ENCODE assay signal across 7 mouse cellular contexts in the genomic region with DNA sequence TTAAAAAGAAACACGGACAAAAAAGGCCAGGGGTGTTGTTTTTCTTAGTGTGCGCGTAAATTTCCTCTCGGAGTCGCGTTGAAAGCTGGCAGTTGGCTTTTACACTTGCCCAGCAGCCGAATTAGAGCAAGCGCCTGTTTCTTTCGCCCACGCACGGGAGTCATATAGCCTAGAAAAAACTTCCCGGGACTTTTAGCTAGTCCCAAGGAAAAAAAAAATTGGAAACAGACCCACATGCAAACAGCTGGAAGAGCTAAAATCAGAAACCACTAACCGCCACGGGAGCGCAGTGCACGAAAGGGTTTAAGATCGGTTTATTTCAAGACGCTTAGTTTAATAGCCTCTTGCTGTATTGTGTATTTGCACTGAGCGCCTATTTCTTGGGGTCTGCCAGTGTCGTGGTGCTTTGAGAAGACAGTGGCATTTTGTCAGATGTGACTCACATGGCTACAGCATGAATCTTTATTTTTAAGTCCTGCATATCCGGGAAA. TPM values are rescaled to one million over a fixed set of nuclear protein-coding genes. Genes with fewer than 3 reads are reported as not detected.
DNase-seq lines count a peak whose midpoint lies in the region; ATAC-seq and TF ChIP-seq lines count a peak whose summit lies in the region.

No protein-coding gene starts in this region.

- peak overlapping the region; percentile 96 for H3K4me2 ChIP-seq in forebrain, embryonic 15.5 days (replicated peaks)
- peak overlapping the region; percentile 62 for H3K4me2 ChIP-seq in intestine, embryonic 14.5 days (ENCODE audit: low read length)
- peak overlapping the region; percentile 99 for H3K4me2 ChIP-seq in liver, postnatal 0 days (ENCODE audit: low read depth, low read length)
- H3K4me2 ChIP-seq in stomach, embryonic 16.5 days (ENCODE audit: low read depth, low read length): peak overlapping the region; percentile 77

- ATAC-seq in forebrain, embryonic 15.5 days (replicated peaks): no peak
- ATAC-seq in intestine, embryonic 14.5 days (replicated peaks; ENCODE audit: low FRiP score, low TSS enrichment, low read depth): no peak
- ATAC-seq in liver, postnatal 0 days: no peak
- ATAC-seq in stomach, embryonic 16.5 days (ENCODE audit: insufficient read depth, low FRiP score): no peak

- 5% methylated on average over 21 of the region's 21 CpGs for WGBS in forebrain, embryonic 15.5 days
- WGBS in intestine, embryonic 14.5 days: 4% methylated on average over 21 of the region's 21 CpGs
- 7% methylated on average over 21 of the region's 21 CpGs for WGBS in liver, postnatal 0 days (ENCODE audit: insufficient replicate concordance)
- WGBS in stomach, embryonic 16.5 days: 2% methylated on average over 21 of the region's 21 CpGs

- peaks cover 15% of the 10 kb centered on the region; the same call in 1 of the 2 replicates for H3K4me1 ChIP-seq in forebrain, embryonic 15.5 days
- H3K4me1 ChIP-seq in intestine, embryonic 14.5 days (replicated peaks; ENCODE audit: control insufficient read depth, insufficient read depth, low read length): 0 out of 2 replicates have a peak, but pooled peaks cover 5% of the 10 kb centered on the region
- peaks cover 21% of the 10 kb centered on the region for H3K4me1 ChIP-seq in liver, postnatal 0 days (ENCODE audit: insufficient read depth)
- H3K4me1 ChIP-seq in stomach, embryonic 16.5 days (ENCODE audit: control insufficient read depth, insufficient read depth, low read length): no peaks in the 10 kb centered on the region

- H3K27ac ChIP-seq in forebrain, embryonic 15.5 days (replicated peaks): no peak overlapping the region
- H3K27ac ChIP-seq in intestine, embryonic 14.5 days (ENCODE audit: low read depth): peak overlapping the region; percentile 67; the same call in 1 of the 2 replicates
- no peak overlapping the region for H3K27ac ChIP-seq in liver, postnatal 0 days (ENCODE audit: low read depth)
- peak overlapping the region; percentile 84 for H3K27ac ChIP-seq in stomach, embryonic 16.5 days (ENCODE audit: low read length)

- H3K9me3 ChIP-seq in forebrain, embryonic 15.5 days: no peaks in the 10 kb centered on the region
- no peaks in the 10 kb centered on the region for H3K9me3 ChIP-seq in intestine, embryonic 14.5 days (ENCODE audit: control insufficient read depth, low read length)
- H3K9me3 ChIP-seq in liver, postnatal 0 days (ENCODE audit: low read length): no peaks in the 10 kb centered on the region
- no peaks in the 10 kb centered on the region for H3K9me3 ChIP-seq in stomach, embryonic 16.5 days (replicated peaks; ENCODE audit: control insufficient read depth, low read length)

- H3K36me3 ChIP-seq in forebrain, embryonic 15.5 days: no peaks in the 10 kb centered on the region
- H3K36me3 ChIP-seq in intestine, embryonic 14.5 days (ENCODE audit: control insufficient read depth, insufficient read depth, low read length): peaks cover 5% of the 10 kb centered on the region
- no peaks in the 10 kb centered on the region for H3K36me3 ChIP-seq in liver, postnatal 0 days (replicated peaks; ENCODE audit: insufficient read depth, low read length)
- H3K36me3 ChIP-seq in stomach, embryonic 16.5 days (ENCODE audit: control insufficient read depth, insufficient read depth, low read length): no peaks in the 10 kb centered on the region

- TF ChIP-seq EP300 in liver, postnatal 0 days (IDR thresholded peaks at IDR 0.05; ENCODE audit: low read depth): no peak

- no peak for TF ChIP-seq CTCF in liver, postnatal 0 days (IDR thresholded peaks at IDR 0.05; ENCODE audit: low read depth)

- H3K27me3 ChIP-seq in forebrain, embryonic 15.5 days: peaks cover 4% of the 10 kb centered on the region; the same call in 1 of the 2 replicates
- peaks cover 24% of the 10 kb centered on the region for H3K27me3 ChIP-seq in intestine, embryonic 14.5 days (replicated peaks; ENCODE audit: control insufficient read depth, insufficient read depth, low read length)
- peaks cover 15% of the 10 kb centered on the region for H3K27me3 ChIP-seq in liver, postnatal 0 days (ENCODE audit: insufficient read depth, low read length)
- no peaks in the 10 kb centered on the region for H3K27me3 ChIP-seq in stomach, embryonic 16.5 days (ENCODE audit: control insufficient read depth, insufficient read depth, low read length)

- peak overlapping the region; percentile 65 for H3K9ac ChIP-seq in forebrain, embryonic 15.5 days (replicated peaks)
- peak overlapping the region; percentile 76 for H3K9ac ChIP-seq in intestine, embryonic 14.5 days (ENCODE audit: low read length)
- peak overlapping the region; percentile 73 for H3K9ac ChIP-seq in liver, postnatal 0 days (replicated peaks)
- H3K9ac ChIP-seq in stomach, embryonic 16.5 days (ENCODE audit: low read length): peak overlapping the region; percentile 85

- H3K4me3 ChIP-seq in forebrain, embryonic 15.5 days: peak overlapping the region; percentile 80
- peak overlapping the region; percentile 68 for H3K4me3 ChIP-seq in intestine, embryonic 14.5 days (ENCODE audit: low read depth, low read length)
- H3K4me3 ChIP-seq in liver, postnatal 0 days (ENCODE audit: low read depth, low read length): peak overlapping the region; percentile 75
- H3K4me3 ChIP-seq in stomach, embryonic 16.5 days (replicated peaks; ENCODE audit: low read length): peak overlapping the region; percentile 66

- DNase-seq in 3134 (ENCODE audit: extremely low read depth, insufficient read length, low spot score) (peak; percentile 32), 3T3-L1 (ENCODE audit: low read depth, low spot score) (peak; percentile 85)
- DNase-seq in intestine, embryonic 14.5 days (ENCODE audit: low spot score): peak; percentile 70
- no peak for DNase-seq in liver, postnatal 0 days
- DNase-seq in B cell, adult 2 months: no peak

RNA-seq across cellular contexts. Expression of a gene that starts 1.3 kb away (rescaled TPM):
- polyA plus RNA-seq in forebrain, embryonic 15.5 days (2015; fragmentation: Nextera tagmentation; extraction: Ambion mirVana): 4.1 and 4.7 TPM in 2 replicates
- polyA plus RNA-seq in intestine, embryonic 14.5 days (2014; fragmentation: Nextera tagmentation; extraction: Ambion mirVana): 82.6 and 93.4 TPM in 2 replicates
- 2.0 and 2.6 TPM in 2 replicates for polyA plus RNA-seq in liver, postnatal 0 days (2015; fragmentation: Nextera tagmentation; extraction: Ambion mirVana)
- 81.0 and 91.9 TPM in 2 replicates for polyA plus RNA-seq in stomach, embryonic 16.5 days (2015; fragmentation: Nextera tagmentation; extraction: Ambion mirVana)

Comparison
In these comparisons a context has a peak if more than half of its experiments do, and no peak if none do; other contexts are left out.
1. DNase-seq: peak in 3134 (single experiment), 3T3-L1 (single experiment) and intestine, embryonic 14.5 days (single experiment); none in liver, postnatal 0 days (single experiment) and B cell, adult 2 months (0 of 2).
2. H3K27ac ChIP-seq: peak in intestine, embryonic 14.5 days (single experiment) and stomach, embryonic 16.5 days (single experiment); none in forebrain, embryonic 15.5 days (single experiment) and liver, postnatal 0 days (single experiment).
3. RNA of a gene that starts 1.3 kb away (polyA plus RNA-seq): 82.6 to 93.4 TPM in intestine, embryonic 14.5 days and 81.0 to 91.9 TPM in stomach, embryonic 16.5 days; 4.1 to 4.7 TPM in forebrain, embryonic 15.5 days and 2.0 to 2.6 TPM in liver, postnatal 0 days; every median in the first group is over 10 times any median in the second.
4. Peak in every context shown above with its lines, with median percentiles within 50 percentile points of each other: H3K4me2 ChIP-seq, H3K4me3 ChIP-seq and H3K9ac ChIP-seq.